Mouse (Mus musculus) liver, postnatal 0 days (tissue): ENCODE data around the gene Zeb2. TPM values are rescaled to one million over a fixed set of nuclear protein-coding genes. Genes with fewer than 3 reads are reported as not detected.

Experiments
- ATAC-seq: fragments of 200-750 bp; cut with Nextera tagmentation; 2 replicates; pipeline ENCODE4 v1.8.0; 2017; ENCODE audit warnings: mild to moderate bottlenecking, moderate library complexity
- DNase-seq: peaks from one replicate; pipeline ENCODE4 v3.0.0-alpha.2; 2016
- H3K27ac ChIP-seq: fragments of 300-500 bp; sonication (generic); 2 replicates; pipeline ENCODE4 v1.5.1; 2014; ENCODE audit warnings: antibody characterized with exemption, moderate library complexity, mild to moderate bottlenecking, low read depth
- H3K27me3 ChIP-seq: fragments of 300-500 bp; sonication (generic); 2 replicates; pipeline ENCODE4 v1.6.1; 2014; ENCODE audit warnings: low read length, control low read depth, mixed read lengths; ENCODE audit not compliant: insufficient read depth
- H3K36me3 ChIP-seq: fragments of 300-500 bp; sonication (generic); replicated peaks from 2 replicates; pipeline ENCODE4 v1.6.1; 2014; ENCODE audit warnings: mild to moderate bottlenecking, control low read depth, low read length, moderate library complexity, mixed read lengths; ENCODE audit not compliant: insufficient read depth
- H3K4me1 ChIP-seq: fragments of 300-500 bp; sonication (generic); 2 replicates; pipeline ENCODE4 v1.6.1; 2014; ENCODE audit warnings: antibody characterized with exemption, mild to moderate bottlenecking, control low read depth; ENCODE audit not compliant: insufficient read depth
- H3K4me2 ChIP-seq: fragments of 300-500 bp; sonication (generic); 2 replicates; pipeline ENCODE4 v1.6.1; 2014; ENCODE audit warnings: low read depth, mild to moderate bottlenecking, low read length, moderate library complexity, mixed read lengths
- H3K4me3 ChIP-seq: fragments of 300-500 bp; sonication (generic); 2 replicates; pipeline ENCODE4 v1.5.1; 2014; ENCODE audit warnings: low read depth, low read length
- H3K9ac ChIP-seq: fragments of 300-500 bp; sonication (generic); replicated peaks from 2 replicates; pipeline ENCODE4 v1.6.1; 2014; ENCODE audit warnings: mild to moderate bottlenecking, moderate library complexity
- H3K9me3 ChIP-seq: fragments of 300-500 bp; sonication (generic); 2 replicates; pipeline ENCODE4 v1.6.1; 2016; ENCODE audit warnings: mild to moderate bottlenecking, control low read depth, low read length, mixed read lengths
- CTCF ChIP-seq: sonication (generic); IDR thresholded peaks from 2 replicates; pipeline ENCODE4 v1.5.1; 2016; ENCODE audit warnings: antibody characterized with exemption, low read depth
- EP300 ChIP-seq: IDR thresholded peaks from 2 replicates; pipeline ENCODE4 v1.6.1; 2016; ENCODE audit warnings: antibody characterized with exemption, low read depth, mild to moderate bottlenecking
- WGBS: fragments of 180-500 bp; shearing (Covaris S2); extraction: QIAGEN DNeasy Blood & Tissue Kit; methylation state at CpG from one replicate; pipeline ENCODE4 v1.1.7; 2014; ENCODE audit not compliant: insufficient replicate concordance; 5-methylcytosine and 5-hydroxymethylcytosine counted together
- polyA plus RNA-seq: library from polyadenylated mRNA; unstranded; fragments of >200 nt; fragmentation: Nextera tagmentation; extraction: Ambion mirVana; gene quantifications from 2 replicates; pipeline ENCODE4 v1.2.1, GENCODE M21; 2015

Zeb2 gene
- 8.1 and 8.8 TPM in 2 replicates for polyA plus RNA-seq

- ATAC-seq = peak; percentile 44
- peak within 1 kb of the TSS; percentile 69 for H3K4me3 ChIP-seq
- H3K9ac ChIP-seq = peak within 1 kb of the TSS; percentile 66
- H3K36me3 ChIP-seq = no peaks in the 10 kb centered on the region
- H3K27me3 ChIP-seq = 0 out of 2 replicates have a peak, but pooled peaks cover 13% of the 10 kb centered on the region
- no peak for TF ChIP-seq EP300
- TF ChIP-seq CTCF = no peak
- no peaks in the 10 kb centered on the region for H3K9me3 ChIP-seq
- WGBS = 0% methylated on average over 32 of the region's 39 CpGs
- H3K27ac ChIP-seq = peak within 1 kb of the TSS; percentile 74
- H3K4me2 ChIP-seq = peak within 1 kb of the TSS; percentile 98
- H3K4me1 ChIP-seq = peaks cover 10% of the 10 kb centered on the region; the same call in 1 of the 2 replicates
- peak; percentile 67 for DNase-seq
Observed at GRCm38 (mm10) chr2:45117087-45117561, at the start of gene Zeb2. Gene Zeb2 (minus strand): TSS chr2:45117395.

GRCm38 (mm10) chr2:45158785-45159184 is 41.6 kb upstream of the Zeb2 start:
- Histone ChIP-seq H3K4me2 (no peak overlapping the region), H3K36me3 (no peaks in the 10 kb centered on the region), H3K4me1 (no peaks in the 10 kb centered on the region), H3K27me3 (no peaks in the 10 kb centered on the region), H3K4me3 (no peak overlapping the region), H3K9me3 (no peaks in the 10 kb centered on the region), H3K9ac (no peak overlapping the region), H3K27ac (no peak overlapping the region)
- ATAC-seq (no peak), DNase-seq (no peak)
- no peak for TF ChIP-seq EP300
- TF ChIP-seq CTCF = no peak
- 87% methylated on average over 5 of the region's 5 CpGs for WGBS

GRCm38 (mm10) chr2:45158351-45158782 is 41.2 kb upstream of the Zeb2 start:
- Histone ChIP-seq H3K4me1 (no peaks in the 10 kb centered on the region), H3K27ac (no peak overlapping the region), H3K27me3 (no peaks in the 10 kb centered on the region), H3K4me3 (no peak overlapping the region), H3K9me3 (no peaks in the 10 kb centered on the region), H3K36me3 (no peaks in the 10 kb centered on the region), H3K9ac (no peak overlapping the region), H3K4me2 (no peak overlapping the region)
- WGBS = 60% methylated on average over 8 of the region's 8 CpGs
- ATAC-seq (no peak), DNase-seq (no peak)
- TF ChIP-seq CTCF (no peak), EP300 (no peak)

GRCm38 (mm10) chr2:45153315-45153714 is 36.1 kb upstream of the Zeb2 start:
- DNase-seq (no peak), ATAC-seq (no peak)
- H3K27ac ChIP-seq = no peak overlapping the region
- no peaks in the 10 kb centered on the region for H3K36me3 ChIP-seq
- no peaks in the 10 kb centered on the region for H3K4me1 ChIP-seq
- TF ChIP-seq EP300 = no peak
- no peak for TF ChIP-seq CTCF
- WGBS = 49% methylated on average over 1 of the region's 1 CpGs
- H3K9me3 ChIP-seq = no peaks in the 10 kb centered on the region
- H3K27me3 ChIP-seq = no peaks in the 10 kb centered on the region
- no peak overlapping the region for H3K4me3 ChIP-seq
- H3K9ac ChIP-seq = no peak overlapping the region
- H3K4me2 ChIP-seq = no peak overlapping the region

- H3K4me1 ChIP-seq = no peaks in the 10 kb centered on the region
- no peaks in the 10 kb centered on the region for H3K36me3 ChIP-seq
- 32% methylated on average over 1 of the region's 1 CpGs for WGBS
- H3K4me3 ChIP-seq = no peak overlapping the region
- no peak for TF ChIP-seq EP300
- no peak for TF ChIP-seq CTCF
- DNase-seq (no peak), ATAC-seq (no peak)
- H3K9ac ChIP-seq = no peak overlapping the region
- no peak overlapping the region for H3K27ac ChIP-seq
- H3K9me3 ChIP-seq = no peaks in the 10 kb centered on the region
- H3K4me2 ChIP-seq = no peak overlapping the region
- H3K27me3 ChIP-seq = no peaks in the 10 kb centered on the region
Observed at GRCm38 (mm10) chr2:45143162-45143561, 26.0 kb upstream of the Zeb2 start.

- Histone ChIP-seq H3K27me3 (no peaks in the 10 kb centered on the region), H3K9me3 (no peaks in the 10 kb centered on the region), H3K27ac (no peak overlapping the region), H3K4me3 (no peak overlapping the region), H3K4me2 (no peak overlapping the region), H3K9ac (no peak overlapping the region), H3K4me1 (no peaks in the 10 kb centered on the region), H3K36me3 (no peaks in the 10 kb centered on the region)
- DNase-seq (no peak), ATAC-seq (no peak)
- 54% methylated on average over 6 of the region's 6 CpGs for WGBS
- TF ChIP-seq EP300 = no peak
- no peak for TF ChIP-seq CTCF
Observed at GRCm38 (mm10) chr2:45138906-45139305, 21.7 kb upstream of the Zeb2 start.

GRCm38 (mm10) chr2:45136783-45137182 is 19.6 kb upstream of the Zeb2 start:
- H3K4me2 ChIP-seq = no peak overlapping the region
- H3K36me3 ChIP-seq = no peaks in the 10 kb centered on the region
- no peaks in the 10 kb centered on the region for H3K27me3 ChIP-seq
- ATAC-seq (no peak), DNase-seq (no peak)
- no peak overlapping the region for H3K9ac ChIP-seq
- H3K27ac ChIP-seq = no peak overlapping the region
- H3K4me3 ChIP-seq = no peak overlapping the region
- no peaks in the 10 kb centered on the region for H3K9me3 ChIP-seq
- TF ChIP-seq EP300 (no peak), CTCF (no peak)
- no peaks in the 10 kb centered on the region for H3K4me1 ChIP-seq
- 30% methylated on average over 2 of the region's 2 CpGs for WGBS
